Mouse (Mus musculus) embryo, embryonic 10 days (tissue): ENCODE measurements around the gene Haao.
A peak's percentile ranks its signal among the peaks of the same experiment; 100 is the strongest.

Experiments
- DNase-seq: peaks from one replicate; pipeline ENCODE4 v3.0.0-alpha.2; 2015; ENCODE audit warnings: low spot score

Gene Haao

DNA sequence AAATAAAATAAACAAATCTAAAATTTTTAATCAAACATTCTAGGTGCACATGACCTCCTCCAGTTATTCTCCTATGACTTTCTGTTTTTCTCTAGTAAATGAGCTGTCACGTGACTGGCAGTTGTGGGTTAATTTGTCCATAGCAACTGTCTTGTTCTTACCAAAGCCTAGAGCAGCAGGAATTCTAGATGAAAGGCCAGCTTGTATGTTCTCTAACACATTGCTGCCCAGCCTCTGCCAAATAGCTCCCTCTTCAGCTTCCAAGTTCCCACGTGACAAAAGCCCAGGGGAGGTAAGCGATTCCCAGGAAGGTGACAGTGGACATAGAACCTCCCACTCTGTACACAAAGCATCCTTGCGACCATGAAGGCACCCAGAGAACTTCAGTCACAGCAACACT lies 13.6 kb downstream of the Haao start:
- DNase-seq = no peak

DNA sequence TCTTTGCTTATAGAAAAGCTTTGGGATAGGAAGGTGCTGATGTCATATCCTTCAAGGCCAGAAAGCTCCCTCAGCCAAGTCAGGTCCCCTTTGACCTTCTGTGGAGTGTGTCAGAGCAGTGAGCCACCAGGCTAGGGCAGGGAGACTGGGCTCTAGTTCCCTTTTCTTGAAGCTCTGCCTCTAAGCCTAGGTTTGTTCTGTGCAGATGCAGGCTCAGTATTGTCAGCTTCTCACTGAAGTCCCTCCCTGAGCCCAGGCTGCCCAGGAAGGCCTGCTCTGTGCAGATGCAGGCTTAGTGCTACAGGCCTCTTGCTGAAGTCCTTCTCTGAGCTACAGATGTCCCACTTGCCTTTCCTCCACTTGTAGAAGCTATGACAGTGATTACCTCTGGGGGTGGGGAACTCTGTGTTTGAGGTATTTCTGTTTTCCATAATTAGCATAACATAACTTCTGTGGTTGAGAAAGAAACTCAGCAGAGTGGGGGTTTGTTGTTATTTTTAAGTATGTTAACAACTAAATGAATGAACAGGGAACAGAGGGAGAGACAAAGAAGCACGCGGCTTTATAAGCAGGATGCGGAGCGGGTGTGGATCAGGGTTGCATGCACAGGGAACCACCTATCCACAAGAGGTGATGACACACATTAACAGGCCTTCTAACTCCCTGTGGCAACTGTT lies 17.0 kb downstream of the Haao start:
- DNase-seq = no peak

DNA sequence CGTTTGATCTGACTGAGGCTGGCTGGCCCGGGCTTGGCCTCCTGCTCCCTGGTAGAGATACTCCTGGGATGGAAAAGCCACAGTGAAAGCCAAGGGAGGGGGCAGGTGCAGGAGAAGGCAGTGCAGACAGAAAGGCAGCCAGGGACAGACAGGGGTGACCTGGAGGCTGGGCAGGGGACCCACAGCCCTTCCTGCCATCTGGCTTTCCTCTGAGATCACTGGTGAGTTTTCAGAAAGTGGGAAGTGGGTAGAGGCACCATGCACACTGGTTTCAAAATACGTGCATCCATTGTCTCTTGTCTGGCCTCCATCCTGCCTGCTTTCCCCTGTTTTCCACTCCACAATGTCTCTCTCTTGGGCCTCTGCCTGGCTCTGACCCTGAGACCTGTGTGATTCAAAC lies 18.4 kb downstream of the Haao start:
- no peak for DNase-seq

DNA sequence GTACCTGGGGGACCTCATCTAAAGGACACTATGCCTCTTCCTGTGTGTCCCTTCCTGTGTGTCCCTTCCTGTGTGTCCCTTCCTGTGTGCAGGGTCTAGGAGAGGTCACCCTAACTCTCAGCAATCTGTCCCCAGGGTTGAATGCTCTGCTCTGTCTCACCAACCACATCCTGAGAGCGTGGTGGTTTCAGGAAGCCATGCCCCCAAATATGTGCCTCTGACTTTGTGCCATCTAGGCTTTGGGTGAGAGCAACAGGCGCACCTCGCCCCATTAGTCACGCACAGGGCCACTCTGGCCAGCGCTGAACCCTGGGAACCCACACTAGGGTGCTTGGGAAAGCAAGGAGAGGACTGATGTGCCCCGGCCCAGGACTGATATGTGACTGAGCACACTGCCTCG lies 23.9 kb downstream of the Haao start:
- no peak for DNase-seq

DNA sequence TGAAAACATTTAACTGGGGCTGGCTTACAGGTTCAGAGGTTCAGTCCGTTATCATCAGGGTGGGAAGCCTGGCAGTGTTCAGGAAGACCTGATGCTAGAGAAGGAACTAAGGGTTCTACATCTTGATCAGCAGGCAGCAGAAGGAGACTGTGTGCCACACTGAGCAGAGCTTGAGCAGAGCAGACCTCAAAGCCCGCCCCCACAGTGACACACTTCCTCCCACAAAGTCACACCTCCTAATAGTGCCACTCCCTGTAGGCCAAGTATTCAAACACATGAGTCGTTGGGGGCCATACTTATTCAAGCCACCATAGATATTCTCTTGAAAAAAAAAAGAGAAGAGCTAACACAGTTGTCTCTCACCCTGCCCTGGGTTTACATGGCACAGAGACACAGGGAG lies 25.9 kb downstream of the Haao start:
- no peak for DNase-seq

DNA sequence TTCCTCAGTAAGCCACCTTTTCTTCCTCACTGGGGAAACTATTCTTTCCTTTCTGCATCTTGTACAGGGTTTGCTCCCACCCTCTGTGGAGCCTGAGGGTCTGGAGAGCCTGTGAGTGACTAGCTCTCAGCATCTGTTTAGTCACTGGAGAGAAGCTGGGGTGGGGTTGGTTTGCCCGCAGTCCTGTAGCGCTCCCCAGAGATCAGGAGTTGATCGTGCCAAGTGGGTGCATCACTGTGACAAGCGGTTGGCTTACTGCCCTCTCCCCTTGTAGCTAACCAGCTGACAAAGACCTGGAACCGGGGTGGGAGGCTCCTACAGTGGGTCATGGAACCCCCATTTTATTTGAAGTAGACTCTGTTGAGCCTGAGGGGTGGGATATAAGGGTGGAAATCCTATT lies 27.1 kb downstream of the Haao start:
- DNase-seq = no peak

DNA sequence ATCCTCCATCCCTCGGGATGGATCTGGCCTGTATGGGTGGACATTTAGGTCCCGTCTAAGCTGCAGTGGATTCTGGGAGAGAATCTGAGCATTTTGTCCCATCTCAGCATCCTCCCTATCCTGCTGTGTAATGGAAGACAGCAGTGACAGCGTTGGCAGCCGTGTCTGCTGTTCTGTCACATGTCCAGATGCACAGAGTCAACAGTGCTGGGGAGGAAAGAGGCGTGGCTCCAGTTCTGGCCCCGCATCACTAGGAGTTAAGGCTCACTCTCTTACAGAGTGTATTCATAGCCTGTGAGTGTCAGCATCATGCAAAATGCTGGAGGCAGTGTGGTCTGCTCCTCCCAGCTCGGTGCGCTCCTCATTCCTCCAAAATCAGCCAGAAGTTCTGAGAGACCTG lies 28.3 kb downstream of the Haao start:
- DNase-seq = no peak

DNA sequence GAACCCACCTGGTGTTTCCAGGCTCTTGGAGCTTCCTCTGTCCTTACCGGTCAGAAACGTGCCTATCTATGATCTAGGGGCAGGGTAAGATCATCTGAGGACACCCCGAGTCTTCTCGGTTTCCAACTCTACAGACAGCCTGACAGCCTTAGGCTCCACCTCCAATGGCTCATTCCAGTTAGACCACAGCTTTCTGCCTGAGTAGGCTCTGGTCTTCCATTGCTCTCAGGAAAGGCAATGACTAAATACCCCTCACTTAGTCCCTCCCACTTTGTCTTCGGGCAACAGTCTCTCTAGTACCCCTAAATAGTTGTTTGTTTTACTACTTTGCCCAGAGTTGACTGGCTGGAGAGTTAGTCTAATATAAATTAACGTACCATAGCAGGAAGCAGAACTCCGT lies 30.8 kb downstream of the Haao start:
- no peak for DNase-seq

DNA sequence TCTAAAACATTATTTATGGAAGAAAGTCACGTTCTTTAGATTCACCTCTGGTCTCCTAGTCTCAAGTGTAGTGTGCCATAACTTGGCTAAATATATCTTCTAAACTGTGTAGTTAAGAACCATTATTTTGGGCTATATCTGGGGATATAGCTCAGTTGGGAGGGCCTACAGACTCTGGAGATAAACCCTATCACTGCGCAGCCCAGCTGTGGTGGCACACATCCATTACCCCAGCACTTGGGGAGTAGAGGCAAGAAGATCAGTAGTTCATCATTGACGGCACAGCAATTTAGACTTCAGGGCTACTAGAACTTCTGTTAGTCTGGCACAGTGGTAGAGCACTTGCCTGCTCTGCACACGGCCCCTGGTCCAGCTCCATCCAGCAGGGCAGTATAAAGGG lies 34.7 kb downstream of the Haao start:
- DNase-seq = no peak

DNA sequence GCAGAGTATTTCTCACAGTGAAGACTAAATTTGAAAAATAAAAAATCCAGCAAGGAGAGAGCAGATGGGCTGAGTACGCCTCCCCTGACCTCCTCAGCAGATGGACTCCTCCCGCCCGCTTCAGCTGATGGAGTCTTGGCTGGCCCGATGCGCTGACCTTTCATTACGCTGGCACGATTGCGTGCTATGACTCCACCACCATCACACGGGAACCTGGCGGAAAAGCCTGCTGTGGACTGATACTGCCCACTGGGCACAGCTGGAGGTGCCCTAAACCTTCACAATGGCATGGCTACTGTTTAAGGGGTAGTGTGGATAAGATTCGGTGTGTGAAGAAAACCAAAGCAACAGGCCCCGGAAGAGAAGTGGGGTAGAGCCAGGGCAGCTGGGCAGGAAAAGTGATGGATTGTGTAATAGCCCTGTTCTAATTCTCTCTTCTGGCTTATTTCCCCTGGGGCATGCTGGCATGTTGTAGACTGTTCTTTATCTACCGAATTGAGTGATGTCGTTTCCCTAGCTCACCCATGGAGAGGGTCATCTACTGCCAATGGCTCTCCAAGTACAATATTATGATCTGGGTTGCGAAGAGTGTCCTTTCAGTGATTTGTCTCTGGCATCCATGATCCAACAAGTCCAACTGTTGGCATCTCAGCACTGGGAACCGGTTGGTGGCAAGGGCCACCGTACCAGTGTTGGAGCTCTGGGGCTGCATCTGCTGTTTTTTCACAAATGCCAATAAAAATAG lies 35.4 kb downstream of the Haao start:
- no peak for DNase-seq

DNA sequence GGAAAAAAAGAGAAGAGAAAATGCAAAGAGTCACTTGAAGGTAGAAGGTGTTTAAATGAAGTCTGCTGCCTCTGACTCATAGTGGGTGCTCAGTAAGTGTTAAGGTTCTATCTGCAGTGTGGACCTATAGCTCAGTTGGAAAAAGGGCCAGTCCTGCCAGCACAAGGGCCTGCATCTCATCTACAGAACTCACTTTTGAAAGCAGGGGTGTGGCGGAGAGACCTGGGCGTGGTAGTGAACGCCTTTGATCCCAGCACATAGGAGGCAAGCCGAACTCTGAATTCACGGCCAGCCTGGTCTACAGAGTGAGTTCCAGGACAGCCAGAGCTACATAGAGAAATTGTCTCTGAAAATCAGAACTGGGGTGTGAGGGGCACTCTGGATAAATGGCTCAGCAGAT lies 37.5 kb downstream of the Haao start:
- DNase-seq = no peak

DNA sequence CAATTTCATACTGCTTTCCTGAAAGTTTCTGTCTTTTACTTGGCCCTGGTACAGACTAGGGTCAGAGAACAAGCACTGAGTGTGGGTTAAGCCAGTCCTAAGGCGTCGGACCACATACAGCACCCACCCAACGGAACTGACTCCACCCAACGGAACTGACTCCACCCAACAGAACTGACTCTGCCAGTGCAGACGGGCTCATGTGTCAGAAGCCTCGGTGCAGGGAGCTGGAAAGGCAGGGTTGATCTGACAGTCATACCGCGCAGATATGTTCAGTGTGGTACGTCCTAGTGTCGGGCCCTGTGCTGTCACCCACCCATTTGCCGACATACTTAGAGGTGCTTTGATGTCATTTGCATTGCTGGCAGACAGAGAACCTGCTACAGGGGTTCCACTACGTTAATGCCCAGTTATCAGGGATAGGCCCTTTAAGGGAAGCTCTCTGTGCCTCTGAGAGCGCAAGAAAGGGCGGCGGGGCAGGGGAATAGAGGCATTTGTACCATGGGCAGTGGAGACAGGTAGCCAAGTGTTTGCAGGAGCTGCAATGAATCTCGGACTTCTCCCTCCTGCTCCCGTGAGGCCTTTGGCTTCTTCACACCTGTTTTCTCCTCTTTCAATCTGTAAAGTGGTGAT lies 38.5 kb downstream of the Haao start:
- no peak for DNase-seq

DNA sequence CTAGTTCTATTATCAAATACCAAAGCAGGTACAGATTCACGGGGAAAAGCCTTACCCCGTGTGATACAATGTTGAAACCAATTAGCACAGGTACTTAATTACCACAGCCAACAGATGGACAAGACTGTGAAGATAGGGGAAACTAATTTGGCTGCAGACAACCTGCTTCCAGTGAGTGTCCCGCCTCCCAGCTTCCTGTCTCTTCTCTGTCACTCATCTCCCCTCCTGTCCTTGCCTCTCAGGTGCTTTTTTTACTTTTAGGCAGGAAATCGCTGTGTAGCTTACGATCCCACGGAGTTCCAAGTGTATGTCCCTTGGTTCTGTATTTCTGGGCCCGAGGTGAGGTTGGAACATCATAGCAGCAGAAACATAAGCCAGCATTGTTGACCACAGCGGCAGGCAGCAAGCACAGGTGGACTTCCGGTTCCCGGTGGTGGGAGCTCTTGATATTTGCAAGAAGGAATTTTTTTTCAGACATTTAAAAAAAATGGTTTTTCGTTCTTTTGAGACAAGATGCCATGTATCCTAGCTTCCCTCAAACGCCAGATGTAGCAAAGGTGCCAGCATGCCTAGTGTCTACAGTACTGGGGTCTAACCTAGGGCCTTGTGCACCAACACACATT lies 39.2 kb downstream of the Haao start:
- no peak for DNase-seq

DNA sequence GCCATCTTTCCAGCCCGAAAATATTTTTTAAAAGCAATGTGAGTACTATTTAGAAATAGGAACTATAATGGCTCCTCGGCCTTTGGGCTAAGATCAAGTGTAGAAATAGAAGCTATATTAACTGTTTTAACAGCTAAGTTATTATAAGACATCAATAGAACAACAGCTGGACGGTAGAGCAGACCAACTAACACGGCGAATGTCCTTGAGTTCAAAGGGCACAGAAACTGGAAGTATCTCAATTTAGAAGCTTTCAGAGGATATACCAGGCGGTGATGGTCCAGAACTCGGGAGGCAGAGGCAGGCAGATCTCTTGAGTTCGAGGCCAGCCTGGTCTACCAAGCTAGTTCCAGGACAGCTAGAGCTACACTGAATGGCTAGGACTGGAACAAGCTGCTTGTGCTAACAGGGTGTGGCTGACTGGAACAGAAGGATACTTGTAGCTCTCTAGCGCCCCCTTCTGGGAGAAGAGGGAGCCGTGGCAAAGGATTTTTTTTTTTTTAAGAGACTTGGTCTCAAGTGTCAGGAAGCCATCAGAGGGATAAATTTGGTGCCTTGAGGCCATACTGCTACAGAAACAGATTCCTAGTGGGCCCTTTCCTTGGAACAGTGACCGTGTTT lies 39.9 kb downstream of the Haao start:
- peak; percentile 67 for DNase-seq

DNA sequence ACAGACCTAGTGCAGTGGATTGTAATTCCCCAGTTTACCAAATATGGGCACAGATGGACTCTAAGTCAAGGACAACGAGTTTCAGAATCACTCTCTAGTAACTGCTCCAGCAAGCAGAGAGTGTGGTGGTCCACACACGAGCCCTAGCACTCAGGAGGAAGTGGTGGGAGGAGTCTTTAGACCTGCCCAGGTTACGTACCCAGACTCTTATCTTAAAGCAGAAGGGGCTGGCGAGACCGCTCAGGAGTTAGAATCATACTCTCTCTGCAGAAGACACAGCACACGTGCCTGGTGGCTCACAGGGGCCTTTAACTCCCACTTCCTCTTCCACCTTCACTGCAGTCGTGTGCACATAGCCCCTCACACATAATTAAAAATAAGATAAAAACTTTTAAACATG lies 40.4 kb downstream of the Haao start:
- no peak for DNase-seq

DNA sequence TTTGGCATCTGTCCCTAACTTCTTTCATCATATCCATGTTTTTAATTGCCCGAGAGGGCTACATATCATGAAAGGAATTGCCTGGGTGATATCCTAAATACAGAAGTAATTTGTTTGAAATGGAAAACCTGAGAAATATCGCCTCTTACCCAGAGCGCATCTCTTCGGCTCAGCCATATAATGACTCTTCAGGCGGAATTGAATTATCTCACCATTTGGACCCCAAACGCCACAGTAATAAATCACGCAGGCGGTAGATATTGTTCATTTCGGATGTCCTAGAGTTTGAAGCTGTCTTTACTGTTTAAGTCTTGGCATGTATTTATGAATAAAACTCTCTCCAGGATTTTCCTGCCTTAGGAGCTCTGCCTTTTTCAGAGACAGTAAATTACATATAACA lies 42.7 kb downstream of the Haao start:
- no peak for DNase-seq

DNA sequence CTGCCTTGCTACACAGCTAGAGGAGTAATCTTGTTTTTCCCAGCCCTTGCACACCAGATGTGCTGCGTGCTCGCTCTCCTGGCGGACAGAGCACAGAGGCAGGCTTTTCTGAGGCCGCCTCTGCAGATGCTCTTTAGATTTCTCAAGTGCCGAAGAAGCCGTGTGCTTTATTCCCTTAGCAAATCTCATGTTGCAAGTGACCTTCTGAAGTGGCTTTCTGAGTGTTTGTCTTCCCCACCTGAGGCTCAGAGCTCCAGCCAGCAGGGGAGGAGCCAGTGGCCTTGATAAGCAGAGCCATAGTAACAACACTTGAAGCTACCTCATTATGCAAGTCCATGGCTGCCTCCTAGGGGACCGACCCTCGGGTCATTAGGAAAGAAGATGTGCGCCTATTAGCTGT lies 43.8 kb downstream of the Haao start:
- DNase-seq = no peak

DNA sequence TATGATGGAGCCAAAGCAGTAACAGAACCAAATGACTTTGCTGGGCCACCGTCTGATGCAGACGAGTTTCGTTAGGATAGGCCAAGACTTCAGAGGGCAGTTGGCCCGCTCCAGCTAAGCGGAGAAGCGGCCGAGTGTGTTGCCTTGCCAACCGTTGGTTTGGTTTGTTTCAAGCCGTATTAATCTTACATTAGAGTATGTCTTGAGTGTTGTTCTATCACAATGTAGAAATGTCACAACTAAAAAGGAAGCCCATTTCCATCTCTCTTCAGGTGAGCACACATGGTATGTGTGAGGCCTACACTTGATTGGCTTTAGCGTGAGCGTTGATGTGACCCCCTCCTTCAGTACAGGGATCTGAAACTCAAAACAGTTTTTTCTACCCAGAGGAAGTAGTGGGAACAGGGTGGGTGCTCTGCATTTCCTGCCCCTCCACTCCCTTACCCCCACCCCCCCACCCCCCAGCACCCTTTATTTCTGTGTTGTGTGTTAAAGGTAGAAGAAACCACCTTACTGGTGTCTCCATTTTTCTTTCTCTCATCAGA lies 48.2 kb downstream of the Haao start:
- DNase-seq = no peak

DNA sequence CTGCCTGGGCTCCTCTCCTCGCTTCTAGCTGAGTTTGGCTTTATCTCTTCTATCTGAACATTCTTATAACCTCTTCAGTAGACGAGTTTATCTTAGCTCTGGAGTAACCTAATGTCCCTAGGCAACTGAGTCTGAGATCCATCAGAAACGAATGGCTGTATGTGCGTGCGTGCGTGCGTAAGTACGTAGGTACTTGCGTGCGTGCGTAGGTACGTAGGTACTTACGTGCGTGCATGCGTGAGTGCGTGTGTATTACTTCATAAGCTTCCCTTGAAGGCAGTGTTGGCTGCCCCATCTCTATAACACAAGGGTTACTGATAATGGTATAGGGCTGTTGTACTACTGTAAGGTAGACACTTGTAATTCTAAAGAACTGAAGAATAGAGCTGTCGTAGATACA lies 52.6 kb downstream of the Haao start:
- DNase-seq = no peak

DNA sequence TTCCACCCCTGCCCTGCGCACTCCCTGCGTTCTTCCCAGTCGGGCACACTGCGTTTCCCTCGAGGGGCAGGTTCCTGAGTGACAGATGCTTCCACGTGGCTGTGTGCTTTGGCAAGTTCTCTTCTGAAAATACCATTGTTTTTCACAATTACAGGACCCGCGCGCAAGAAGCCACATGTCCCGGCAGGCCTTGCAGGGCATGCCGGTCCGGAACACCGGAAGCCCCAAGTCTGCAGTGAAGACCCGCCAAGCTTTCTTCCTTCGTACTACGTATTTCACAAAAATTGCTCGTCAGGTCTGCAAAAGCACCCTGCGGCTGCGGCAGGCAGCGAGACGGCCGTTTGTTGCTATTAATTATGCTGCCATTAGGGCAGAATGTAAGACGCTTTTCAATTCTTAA lies 55.4 kb downstream of the Haao start:
- no peak for DNase-seq

DNA sequence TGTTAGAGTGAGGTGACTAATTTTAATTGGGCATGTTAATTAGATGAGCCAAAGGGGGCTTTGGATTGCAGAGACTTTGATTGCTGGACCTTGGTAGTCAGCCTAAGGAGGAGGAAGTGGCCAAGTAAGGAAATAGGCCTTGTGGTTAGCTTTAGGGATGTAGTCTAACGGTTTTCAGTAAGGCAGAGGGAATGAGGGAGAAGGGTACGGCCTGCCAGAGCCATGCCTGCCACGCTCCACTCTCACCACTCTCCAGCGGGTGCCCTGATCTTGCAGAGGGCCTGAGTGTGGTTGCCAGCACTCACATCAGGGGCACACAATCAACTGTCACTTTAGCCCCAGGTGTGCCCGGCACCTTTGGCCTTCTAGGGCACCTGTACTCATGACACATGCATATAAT lies 57.6 kb downstream of the Haao start:
- DNase-seq = no peak

DNA sequence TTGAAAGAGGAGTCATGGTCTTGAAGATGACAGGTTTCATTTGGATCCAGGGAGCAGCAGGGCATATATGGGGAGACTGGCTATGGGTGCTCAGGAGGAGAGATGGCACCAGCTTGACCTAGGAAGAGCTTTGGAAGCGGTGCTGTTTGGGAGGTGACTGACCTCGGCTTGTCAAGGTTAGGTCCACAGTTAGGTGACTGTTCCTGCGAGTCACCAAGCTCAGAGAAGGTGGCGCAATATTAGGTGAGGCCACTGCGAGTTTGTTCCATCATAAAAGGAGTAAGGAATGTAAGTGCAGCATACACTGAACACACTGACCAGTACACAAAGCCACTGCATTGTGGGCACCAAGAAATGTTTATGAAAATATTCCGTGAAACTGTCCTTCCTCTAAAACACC lies 61.3 kb downstream of the Haao start:
- no peak for DNase-seq
